Mouse (Mus musculus) liver, postnatal 0 days (tissue): ENCODE measurements around the gene Aplnr. TPM values are rescaled to one million over a fixed set of nuclear protein-coding genes. Genes with fewer than 3 reads are reported as not detected.

Experiments used
- ATAC-seq: fragments of 200-750 bp; cut with Nextera tagmentation; 2 replicates; pipeline ENCODE4 v1.8.0; 2017; ENCODE audit warnings: mild to moderate bottlenecking, moderate library complexity
- DNase-seq: peaks from one replicate; pipeline ENCODE4 v3.0.0-alpha.2; 2016
- H3K27ac ChIP-seq: fragments of 300-500 bp; sonication (generic); 2 replicates; pipeline ENCODE4 v1.5.1; 2014; ENCODE audit warnings: antibody characterized with exemption, moderate library complexity, mild to moderate bottlenecking, low read depth
- H3K27me3 ChIP-seq: fragments of 300-500 bp; sonication (generic); 2 replicates; pipeline ENCODE4 v1.6.1; 2014; ENCODE audit warnings: low read length, control low read depth, mixed read lengths; ENCODE audit not compliant: insufficient read depth
- H3K36me3 ChIP-seq: fragments of 300-500 bp; sonication (generic); replicated peaks from 2 replicates; pipeline ENCODE4 v1.6.1; 2014; ENCODE audit warnings: mild to moderate bottlenecking, control low read depth, low read length, moderate library complexity, mixed read lengths; ENCODE audit not compliant: insufficient read depth
- H3K4me1 ChIP-seq: fragments of 300-500 bp; sonication (generic); 2 replicates; pipeline ENCODE4 v1.6.1; 2014; ENCODE audit warnings: antibody characterized with exemption, mild to moderate bottlenecking, control low read depth; ENCODE audit not compliant: insufficient read depth
- H3K4me2 ChIP-seq: fragments of 300-500 bp; sonication (generic); 2 replicates; pipeline ENCODE4 v1.6.1; 2014; ENCODE audit warnings: low read depth, mild to moderate bottlenecking, low read length, moderate library complexity, mixed read lengths
- H3K4me3 ChIP-seq: fragments of 300-500 bp; sonication (generic); 2 replicates; pipeline ENCODE4 v1.5.1; 2014; ENCODE audit warnings: low read depth, low read length
- H3K9ac ChIP-seq: fragments of 300-500 bp; sonication (generic); replicated peaks from 2 replicates; pipeline ENCODE4 v1.6.1; 2014; ENCODE audit warnings: mild to moderate bottlenecking, moderate library complexity
- H3K9me3 ChIP-seq: fragments of 300-500 bp; sonication (generic); 2 replicates; pipeline ENCODE4 v1.6.1; 2016; ENCODE audit warnings: mild to moderate bottlenecking, control low read depth, low read length, mixed read lengths
- CTCF ChIP-seq: sonication (generic); IDR thresholded peaks from 2 replicates; pipeline ENCODE4 v1.5.1; 2016; ENCODE audit warnings: antibody characterized with exemption, low read depth
- EP300 ChIP-seq: IDR thresholded peaks from 2 replicates; pipeline ENCODE4 v1.6.1; 2016; ENCODE audit warnings: antibody characterized with exemption, low read depth, mild to moderate bottlenecking
- WGBS: fragments of 180-500 bp; shearing (Covaris S2); extraction: QIAGEN DNeasy Blood & Tissue Kit; methylation state at CpG from one replicate; pipeline ENCODE4 v1.1.7; 2014; ENCODE audit not compliant: insufficient replicate concordance; 5-methylcytosine and 5-hydroxymethylcytosine counted together
- polyA plus RNA-seq: library from polyadenylated mRNA; unstranded; fragments of >200 nt; fragmentation: Nextera tagmentation; extraction: Ambion mirVana; gene quantifications from 2 replicates; pipeline ENCODE4 v1.2.1, GENCODE M21; 2015

Gene Aplnr
- polyA plus RNA-seq, 1 experiment from 2014 or later: 2.5 TPM

DNA sequence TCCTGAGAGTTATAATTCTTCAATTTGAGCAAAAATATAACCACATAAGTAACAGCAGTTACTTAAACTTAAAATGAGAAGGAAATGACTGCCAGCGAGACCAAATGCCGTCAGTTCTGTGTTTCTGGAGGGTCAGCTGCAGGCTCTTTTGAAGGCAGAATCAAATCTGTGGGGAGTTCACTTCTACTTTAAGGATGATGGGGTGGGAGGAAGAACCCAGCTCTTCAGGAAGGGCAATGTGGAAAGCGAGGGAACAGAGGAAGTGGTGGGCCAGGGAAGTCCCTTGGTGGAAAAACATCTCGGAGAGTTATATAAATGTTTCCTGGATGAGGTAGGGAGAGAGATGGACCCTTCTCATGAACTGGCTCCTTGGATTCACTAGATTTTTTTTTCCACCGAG lies 20.1 kb downstream of the Aplnr start:
- no peak overlapping the region for H3K4me2 ChIP-seq
- WGBS: 55% methylated on average over 5 of the region's 5 CpGs
- TF ChIP-seq CTCF: no peak
- no peak for TF ChIP-seq EP300
- H3K36me3 ChIP-seq: no peaks in the 10 kb centered on the region
- no peak overlapping the region for H3K27ac ChIP-seq
- no peaks in the 10 kb centered on the region for H3K4me1 ChIP-seq
- DNase-seq: no peak
- H3K9me3 ChIP-seq: no peaks in the 10 kb centered on the region
- H3K4me3 ChIP-seq: no peak overlapping the region
- no peak overlapping the region for H3K9ac ChIP-seq
- H3K27me3 ChIP-seq: no peaks in the 10 kb centered on the region
- ATAC-seq: no peak

- Histone ChIP-seq H3K9me3 (no peaks in the 10 kb centered on the region), H3K4me3 (no peak overlapping the region), H3K27me3 (no peaks in the 10 kb centered on the region), H3K4me1 (no peaks in the 10 kb centered on the region), H3K9ac (no peak overlapping the region), H3K36me3 (no peaks in the 10 kb centered on the region), H3K4me2 (no peak overlapping the region), H3K27ac (no peak overlapping the region)
- TF ChIP-seq EP300 (no peak), CTCF (no peak)
- DNase-seq (no peak), ATAC-seq (no peak)
- 75% methylated on average over 3 of the region's 3 CpGs for WGBS
Measured at GRCm38 (mm10) chr2:85157382-85157781, 21.4 kb downstream of the Aplnr start.

DNA sequence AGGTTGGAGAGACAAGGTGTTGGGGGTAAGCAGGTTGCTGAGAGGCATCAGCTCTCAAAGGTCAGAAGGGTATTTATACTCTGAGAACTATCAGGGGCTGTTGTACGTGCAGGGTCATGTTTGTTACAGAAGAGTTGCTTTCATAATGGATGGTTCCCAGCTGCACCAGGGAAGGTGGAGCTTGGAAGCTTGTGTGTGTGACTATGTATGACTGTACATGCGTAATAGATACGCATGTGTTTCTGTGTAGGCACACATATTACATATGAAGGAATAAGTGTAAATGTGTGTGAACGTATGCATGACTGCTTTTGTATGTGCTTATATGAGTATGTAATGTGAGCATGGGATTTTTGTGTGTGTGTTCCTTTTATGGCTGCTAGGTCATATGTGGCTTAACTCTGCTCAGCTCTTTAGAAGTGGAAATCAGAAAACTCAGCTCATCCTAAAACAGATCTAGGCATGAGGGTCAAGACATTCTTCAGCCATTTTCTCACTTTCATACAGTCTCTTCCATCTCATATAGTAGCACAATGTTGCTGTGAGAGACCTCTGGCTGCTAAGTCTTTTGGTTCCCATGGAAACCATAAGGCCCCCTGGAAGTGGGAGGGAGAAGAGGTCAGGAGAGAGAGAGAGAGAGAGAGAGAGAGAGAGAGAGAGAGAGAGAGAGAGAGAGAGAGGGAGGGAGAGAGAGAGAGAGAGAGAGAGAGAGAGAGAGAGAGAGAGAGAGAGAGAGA lies 25.0 kb downstream of the Aplnr start:
- TF ChIP-seq CTCF: no peak
- TF ChIP-seq EP300: no peak
- no peak overlapping the region for H3K9ac ChIP-seq
- 66% methylated on average over 4 of the region's 4 CpGs for WGBS
- no peak overlapping the region for H3K4me3 ChIP-seq
- no peak overlapping the region for H3K27ac ChIP-seq
- no peaks in the 10 kb centered on the region for H3K4me1 ChIP-seq
- no peaks in the 10 kb centered on the region for H3K27me3 ChIP-seq
- no peak overlapping the region for H3K4me2 ChIP-seq
- DNase-seq (no peak), ATAC-seq (no peak)
- no peaks in the 10 kb centered on the region for H3K36me3 ChIP-seq
- H3K9me3 ChIP-seq: no peaks in the 10 kb centered on the region

GRCm38 (mm10) chr2:85161638-85162093 lies 25.6 kb downstream of the Aplnr start:
- Histone ChIP-seq H3K27ac (no peak overlapping the region), H3K36me3 (no peaks in the 10 kb centered on the region), H3K4me3 (no peak overlapping the region), H3K27me3 (no peaks in the 10 kb centered on the region), H3K4me2 (no peak overlapping the region), H3K9me3 (no peaks in the 10 kb centered on the region), H3K9ac (no peak overlapping the region), H3K4me1 (no peaks in the 10 kb centered on the region)
- 43% methylated on average over 1 of the region's 1 CpGs for WGBS
- TF ChIP-seq CTCF (no peak), EP300 (no peak)
- ATAC-seq: no peak
- DNase-seq: no peak

DNA sequence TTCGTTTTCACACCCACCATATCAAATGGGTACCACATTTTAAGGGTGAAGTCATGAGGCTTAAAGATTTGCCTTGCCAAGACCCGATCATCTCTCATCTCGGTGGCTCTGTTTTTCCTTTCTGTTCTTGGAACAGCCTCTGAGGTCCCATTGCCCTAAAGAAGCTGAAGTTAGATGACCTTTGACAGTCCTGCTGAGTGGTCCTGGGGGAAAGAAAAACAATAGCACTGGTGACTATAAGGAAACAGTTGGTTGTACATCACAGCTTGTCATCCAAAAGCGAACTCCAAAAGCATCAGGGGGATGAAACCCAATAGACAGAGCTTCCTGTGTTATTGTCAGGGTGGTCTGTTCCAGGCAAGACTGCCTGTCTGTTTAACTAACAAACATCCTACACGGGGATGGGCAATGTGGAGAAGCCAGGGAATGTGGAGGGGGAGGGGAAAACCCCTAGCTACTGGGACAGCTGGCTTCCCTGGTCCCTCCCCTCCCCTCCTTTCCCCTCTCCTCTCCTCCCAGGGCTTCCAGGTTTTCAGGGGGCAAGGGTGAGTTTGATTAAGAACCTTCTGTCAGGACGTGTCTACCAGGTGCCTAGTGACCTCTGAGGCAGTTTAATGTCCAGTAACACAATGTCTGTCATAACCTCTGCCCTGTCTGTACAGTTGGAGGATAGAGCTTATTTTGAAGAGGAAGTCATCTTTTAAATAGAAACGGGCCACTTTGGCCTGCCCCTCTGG lies 27.5 kb downstream of the Aplnr start:
- Histone ChIP-seq H3K4me2 (no peak overlapping the region), H3K9ac (no peak overlapping the region), H3K27ac (no peak overlapping the region), H3K4me3 (no peak overlapping the region), H3K4me1 (no peaks in the 10 kb centered on the region), H3K36me3 (no peaks in the 10 kb centered on the region), H3K27me3 (no peaks in the 10 kb centered on the region), H3K9me3 (no peaks in the 10 kb centered on the region)
- no peak for TF ChIP-seq EP300
- no peak for TF ChIP-seq CTCF
- peak; percentile 23; the same call in 1 of the 2 replicates for ATAC-seq
- DNase-seq: no peak
- 41% methylated on average over 7 of the region's 7 CpGs for WGBS

DNA sequence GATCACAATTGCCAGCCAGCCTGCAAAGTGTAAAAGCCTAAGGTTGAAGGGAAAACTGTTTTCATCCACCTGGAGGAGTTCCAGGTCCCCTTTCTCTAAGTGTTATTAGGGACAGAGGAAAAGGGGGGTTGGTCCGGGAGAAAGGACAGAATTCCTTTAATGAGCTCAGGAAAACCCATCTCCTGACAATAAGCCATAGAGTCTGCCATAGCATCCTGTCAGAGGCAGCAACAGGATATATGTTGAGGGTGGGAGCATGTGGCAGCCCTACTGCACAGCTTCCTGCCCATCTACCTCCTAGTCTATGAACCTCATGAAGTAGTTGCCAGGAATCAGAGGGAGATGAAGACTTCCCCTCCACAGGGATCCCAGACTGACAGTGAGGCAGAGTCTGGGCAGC lies 31.6 kb downstream of the Aplnr start:
- H3K4me1 ChIP-seq: no peaks in the 10 kb centered on the region
- no peaks in the 10 kb centered on the region for H3K36me3 ChIP-seq
- no peak for ATAC-seq
- WGBS: 40% methylated on average over 1 of the region's 1 CpGs
- TF ChIP-seq EP300: no peak
- no peak for TF ChIP-seq CTCF
- no peak overlapping the region for H3K4me3 ChIP-seq
- no peak overlapping the region for H3K4me2 ChIP-seq
- DNase-seq: no peak
- H3K9ac ChIP-seq: no peak overlapping the region
- H3K9me3 ChIP-seq: no peaks in the 10 kb centered on the region
- H3K27ac ChIP-seq: no peak overlapping the region
- no peaks in the 10 kb centered on the region for H3K27me3 ChIP-seq
